ENCODE assay signal across 19 mouse cellular contexts in genomic region chr12:91947998-91948397, GRCm38 (mm10).
"Had no signal": no experiment of that assay in that cellular context is flagged by ENCODE, and none has a peak within 500 bp of the region (broad histone marks: within the 10 kb centered on the region; RNA-seq: fewer than 3 reads in every experiment).

No protein-coding gene starts in this region.

- DNase-seq: kidney, postnatal 10 days; kidney, postnatal 36 days; left cerebral cortex, postnatal 4 days; liver; retina, postnatal 1 day; right cerebral cortex, postnatal 25 days; spleen, adult 18-20 months; thymus, adult 18-20 months; thymus, postnatal 36 days had no signal

- ATAC-seq: intestine, postnatal 0 days; liver, embryonic 12.5 days; midbrain, embryonic 13.5 days; midbrain, embryonic 16.5 days had no signal

- H3K36me3 ChIP-seq: limb, embryonic 13.5 days; liver, embryonic 12.5 days; liver, embryonic 15.5 days; midbrain, embryonic 10.5 days; midbrain, embryonic 13.5 days; neural tube, embryonic 13.5 days had no signal

- H3K9ac ChIP-seq: limb, embryonic 13.5 days; liver, embryonic 12.5 days; liver, embryonic 15.5 days; midbrain, embryonic 13.5 days; neural tube, embryonic 13.5 days had no signal

- H3K9me3 ChIP-seq: limb, embryonic 13.5 days; liver, embryonic 12.5 days; liver, embryonic 15.5 days; midbrain, embryonic 10.5 days; midbrain, embryonic 13.5 days; neural tube, embryonic 13.5 days had no signal

- H3K27ac ChIP-seq: limb, embryonic 13.5 days; liver, embryonic 12.5 days; liver, embryonic 15.5 days; midbrain, embryonic 10.5 days; midbrain, embryonic 13.5 days; neural tube, embryonic 13.5 days had no signal

- H3K4me3 ChIP-seq: limb, embryonic 13.5 days; liver, embryonic 12.5 days; liver, embryonic 15.5 days; megakaryocyte, embryonic 14.5 days; midbrain, embryonic 10.5 days; midbrain, embryonic 13.5 days; myocyte; neural tube, embryonic 13.5 days had no signal

- H3K27me3 ChIP-seq: limb, embryonic 13.5 days; liver, embryonic 12.5 days; liver, embryonic 15.5 days; megakaryocyte, embryonic 14.5 days; midbrain, embryonic 13.5 days; neural tube, embryonic 13.5 days had no signal

- H3K4me1 ChIP-seq: liver, embryonic 12.5 days; liver, embryonic 15.5 days; megakaryocyte, embryonic 14.5 days; midbrain, embryonic 10.5 days; midbrain, embryonic 13.5 days; neural tube, embryonic 13.5 days had no signal

- H3K4me2 ChIP-seq: limb, embryonic 13.5 days; liver, embryonic 12.5 days; liver, embryonic 15.5 days; midbrain, embryonic 13.5 days; neural tube, embryonic 13.5 days had no signal
